Mouse (Mus musculus) stomach, postnatal 0 days (tissue): ENCODE data around the gene Lgsn.

Source experiments
- CTCF ChIP-seq: IDR thresholded peaks from 2 replicates; pipeline ENCODE4 v1.5.1; 2016; ENCODE audit warnings: antibody characterized with exemption, low read depth, mild to moderate bottlenecking, moderate library complexity
- EP300 ChIP-seq: optimal IDR thresholded peaks from 2 replicates; pipeline ENCODE3; 2016; ENCODE audit warnings: antibody characterized with exemption

DNA sequence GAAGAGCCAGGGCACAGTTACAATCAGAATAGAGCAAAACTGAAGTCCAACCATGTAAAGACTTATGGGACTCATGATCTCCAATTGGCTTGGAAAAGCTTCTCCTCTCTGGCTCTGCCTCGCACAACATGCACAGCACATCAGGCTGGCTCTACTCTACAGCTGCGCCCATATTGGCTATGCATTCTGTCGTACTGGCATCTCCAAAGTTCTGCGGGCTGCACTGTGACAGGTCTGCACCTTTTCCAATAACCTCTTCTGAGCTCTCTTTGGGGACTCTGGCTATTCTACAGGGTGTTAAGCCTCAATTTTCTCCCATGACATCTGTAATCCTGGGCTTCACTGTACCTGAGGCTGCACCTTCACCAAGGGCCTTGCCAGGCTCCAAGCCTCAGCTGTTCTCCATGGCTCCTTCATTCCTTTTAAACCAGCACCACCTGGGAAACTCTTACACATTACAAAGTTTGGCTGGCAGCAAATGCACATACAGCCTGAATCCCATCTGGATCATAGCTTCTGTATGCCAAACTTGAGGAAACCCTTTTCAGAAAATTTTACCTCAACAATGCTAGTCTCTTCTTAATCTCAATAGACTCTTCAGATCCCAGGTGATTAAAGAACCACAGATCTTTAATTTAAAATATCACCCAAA lies 44.5 kb downstream of the Lgsn start:
- TF ChIP-seq EP300, result no peak
- no peak for TF ChIP-seq CTCF
